Mouse (Mus musculus): Measurements from ENCODE around the gene Fbh1. TPM values are rescaled to one million over a fixed set of nuclear protein-coding genes. Genes with fewer than 3 reads are reported as not detected.
A peak's percentile ranks its signal among the peaks of the same experiment; 100 is the strongest.

Gene Fbh1
- total RNA-seq (2014; rRNA removed) = 85.1 and 102 TPM in 2 replicates
- polyA plus RNA-seq (2015; fragmentation: Nextera tagmentation; extraction: Ambion mirVana) = 85.0 and 85.7 TPM in 2 replicates

GRCm38 (mm10) chr2:11777091-11778068, at the start of gene Fbh1, which contains the start of gene Ankrd16:
Gene Fbh1 (minus strand): TSS chr2:11777582.
Gene Ankrd16 (plus strand): TSS chr2:11777876.
- Histone ChIP-seq H3K4me1 (ENCODE audit: insufficient read depth, low read length) (peaks cover 20% of the 10 kb centered on the region), H3K9ac (replicated peaks; ENCODE audit: low read length) (peak within 1 kb of the TSS; percentile 84), H3K27me3 (ENCODE audit: insufficient read depth, low read length) (no peaks in the 10 kb centered on the region), H3K27ac (peak within 1 kb of the TSS; percentile 99), H3K9me3 (ENCODE audit: low read length) (no peaks in the 10 kb centered on the region), H3K36me3 (ENCODE audit: insufficient read depth, low read length) (peaks cover 12% of the 10 kb centered on the region; the same call in 1 of the 2 replicates), H3K4me2 (ENCODE audit: low read depth, low read length) (peak within 1 kb of the TSS; percentile 95), H3K4me3 (ENCODE audit: low read length) (peak within 1 kb of the TSS; percentile 86)
- DNase-seq (ENCODE audit: low spot score) (peak; percentile 100), ATAC-seq (peak; percentile 96)
- TF ChIP-seq CTCF (IDR thresholded peaks at IDR 0.05; ENCODE audit: low read depth) = peak; percentile 38
- 1% methylated on average over 71 of the region's 73 CpGs for WGBS

DNA sequence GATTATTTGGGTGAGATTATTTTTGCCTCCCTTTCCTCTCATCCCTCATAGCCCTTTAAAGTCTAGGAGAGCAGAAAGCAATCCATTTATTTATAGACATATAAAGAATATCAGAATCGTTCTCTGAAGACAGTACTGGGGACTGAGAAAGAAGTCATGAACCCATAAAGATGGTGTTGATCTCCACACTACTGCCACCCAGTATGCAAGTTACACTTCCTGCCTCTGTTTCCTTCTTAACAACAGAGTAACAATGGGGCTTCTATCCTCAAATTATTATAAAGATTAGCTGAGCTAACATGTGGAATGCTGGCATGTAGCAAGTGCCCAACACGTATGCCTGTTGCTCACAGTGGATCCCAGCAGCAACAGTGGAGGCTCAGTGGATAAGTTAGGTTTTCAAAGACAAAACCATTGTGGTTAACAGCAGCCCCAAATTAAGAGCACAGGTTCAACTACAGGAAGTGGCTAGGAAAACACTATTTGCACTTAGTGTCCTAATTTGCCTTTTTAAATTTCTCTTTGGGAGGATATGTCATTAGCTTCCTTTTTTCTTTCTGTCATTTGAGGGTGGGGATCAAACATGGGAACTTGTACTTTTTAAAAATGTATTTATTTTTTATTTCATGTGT, 24.0 kb upstream of the Fbh1 start:
- Histone ChIP-seq H3K27ac (no peak overlapping the region), H3K27me3 (ENCODE audit: insufficient read depth, low read length) (no peaks in the 10 kb centered on the region), H3K4me3 (ENCODE audit: low read length) (no peak overlapping the region), H3K4me1 (ENCODE audit: insufficient read depth, low read length) (no peaks in the 10 kb centered on the region), H3K36me3 (ENCODE audit: insufficient read depth, low read length) (no peaks in the 10 kb centered on the region), H3K4me2 (ENCODE audit: low read depth, low read length) (no peak overlapping the region), H3K9ac (replicated peaks; ENCODE audit: low read length) (no peak overlapping the region), H3K9me3 (ENCODE audit: low read length) (no peaks in the 10 kb centered on the region)
- WGBS = 89% methylated on average over 2 of the region's 2 CpGs
- ATAC-seq (no peak), DNase-seq (ENCODE audit: low spot score) (no peak)
- TF ChIP-seq CTCF (IDR thresholded peaks at IDR 0.05; ENCODE audit: low read depth) = no peak

- Histone ChIP-seq H3K4me3 (ENCODE audit: low read length) (no peak overlapping the region), H3K4me1 (ENCODE audit: insufficient read depth, low read length) (no peaks in the 10 kb centered on the region), H3K9ac (replicated peaks; ENCODE audit: low read length) (no peak overlapping the region), H3K27ac (no peak overlapping the region), H3K36me3 (ENCODE audit: insufficient read depth, low read length) (no peaks in the 10 kb centered on the region), H3K4me2 (ENCODE audit: low read depth, low read length) (no peak overlapping the region), H3K27me3 (ENCODE audit: insufficient read depth, low read length) (no peaks in the 10 kb centered on the region), H3K9me3 (ENCODE audit: low read length) (no peaks in the 10 kb centered on the region)
- ATAC-seq (0 out of 2 replicates have a peak, but pooled peaks have one; percentile 40), DNase-seq (ENCODE audit: low spot score) (no peak)
- 72% methylated on average over 5 of the region's 5 CpGs for WGBS
- TF ChIP-seq CTCF (IDR thresholded peaks at IDR 0.05; ENCODE audit: low read depth) = no peak
Measured at GRCm38 (mm10) chr2:11797930-11798364, 20.6 kb upstream of the Fbh1 start.

- no peaks in the 10 kb centered on the region for H3K9me3 ChIP-seq (ENCODE audit: low read length)
- no peaks in the 10 kb centered on the region for H3K4me1 ChIP-seq (ENCODE audit: insufficient read depth, low read length)
- H3K4me2 ChIP-seq (ENCODE audit: low read depth, low read length) = no peak overlapping the region
- TF ChIP-seq CTCF (IDR thresholded peaks at IDR 0.05; ENCODE audit: low read depth) = peak; percentile 46
- H3K36me3 ChIP-seq (ENCODE audit: insufficient read depth, low read length) = peaks cover 20% of the 10 kb centered on the region; the same call in 1 of the 2 replicates
- no peak for ATAC-seq
- DNase-seq (ENCODE audit: low spot score) = peak; percentile 27
- no peaks in the 10 kb centered on the region for H3K27me3 ChIP-seq (ENCODE audit: insufficient read depth, low read length)
- H3K27ac ChIP-seq = no peak overlapping the region
- WGBS = 71% methylated on average over 4 of the region's 4 CpGs
- H3K4me3 ChIP-seq (ENCODE audit: low read length) = no peak overlapping the region
- H3K9ac ChIP-seq (replicated peaks; ENCODE audit: low read length) = no peak overlapping the region
Measured at GRCm38 (mm10) chr2:11794668-11795067, 17.3 kb upstream of the Fbh1 start.

DNA sequence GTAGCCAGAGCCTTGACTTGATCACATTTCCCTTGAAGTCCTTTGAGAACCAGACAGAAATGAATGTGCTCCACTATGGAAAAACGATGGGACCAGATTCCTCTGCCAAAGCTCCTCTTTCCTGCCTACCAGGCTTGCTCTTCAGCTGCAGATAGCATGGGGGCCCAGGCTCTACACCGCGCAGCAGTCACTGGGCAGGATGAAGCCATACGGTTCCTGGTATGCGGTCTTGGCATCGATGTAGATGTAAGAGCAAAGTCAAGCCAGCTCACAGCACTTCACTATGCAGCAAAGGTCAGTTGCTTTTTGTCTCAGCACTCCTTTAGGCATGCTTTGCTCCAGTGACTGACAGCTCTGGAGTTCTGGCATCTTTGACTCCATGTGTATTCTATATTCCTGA, 6.8 kb upstream of the Fbh1 start:
- no peak for DNase-seq (ENCODE audit: low spot score)
- no peak for ATAC-seq
- Histone ChIP-seq H3K36me3 (ENCODE audit: insufficient read depth, low read length) (peaks cover 63% of the 10 kb centered on the region), H3K9ac (replicated peaks; ENCODE audit: low read length) (no peak overlapping the region), H3K27me3 (ENCODE audit: insufficient read depth, low read length) (no peaks in the 10 kb centered on the region), H3K9me3 (ENCODE audit: low read length) (no peaks in the 10 kb centered on the region), H3K4me1 (ENCODE audit: insufficient read depth, low read length) (peaks cover 9% of the 10 kb centered on the region), H3K4me2 (ENCODE audit: low read depth, low read length) (no peak overlapping the region), H3K4me3 (ENCODE audit: low read length) (no peak overlapping the region), H3K27ac (no peak overlapping the region)
- no peak for TF ChIP-seq CTCF (IDR thresholded peaks at IDR 0.05; ENCODE audit: low read depth)
- 96% methylated on average over 6 of the region's 6 CpGs for WGBS

GRCm38 (mm10) chr2:11778087-11778823, 873 bp upstream of the Fbh1 start:
- peak; percentile 91 for ATAC-seq
- peak overlapping the region; percentile 86 for H3K4me3 ChIP-seq (ENCODE audit: low read length)
- WGBS = under 1% methylated on average over 43 of the region's 43 CpGs
- H3K4me2 ChIP-seq (ENCODE audit: low read depth, low read length) = peak overlapping the region; percentile 95
- TF ChIP-seq CTCF (IDR thresholded peaks at IDR 0.05; ENCODE audit: low read depth) = peak; percentile 57
- no peaks in the 10 kb centered on the region for H3K27me3 ChIP-seq (ENCODE audit: insufficient read depth, low read length)
- peak; percentile 94 for DNase-seq (ENCODE audit: low spot score)
- H3K4me1 ChIP-seq (ENCODE audit: insufficient read depth, low read length) = peaks cover 20% of the 10 kb centered on the region
- peaks cover 20% of the 10 kb centered on the region for H3K36me3 ChIP-seq (ENCODE audit: insufficient read depth, low read length)
- peak overlapping the region; percentile 84 for H3K9ac ChIP-seq (replicated peaks; ENCODE audit: low read length)
- no peaks in the 10 kb centered on the region for H3K9me3 ChIP-seq (ENCODE audit: low read length)
- H3K27ac ChIP-seq = peak overlapping the region; percentile 99
